Mouse (Mus musculus) forebrain, postnatal 0 days (tissue): Measurements from ENCODE around the gene Iqcb1. TPM values are rescaled to one million over a fixed set of nuclear protein-coding genes. Genes with fewer than 3 reads are reported as not detected.
A peak's percentile ranks its signal among the peaks of the same experiment; 100 is the strongest.

Source experiments
- ATAC-seq: fragments of 200-750 bp; cut with Nextera tagmentation; 2 replicates; pipeline ENCODE4 v1.8.0; 2017; ENCODE audit warnings: mild to moderate bottlenecking, moderate library complexity
- DNase-seq: peaks from one replicate; pipeline ENCODE4 v3.0.0-alpha.2; 2015
- H3K27ac ChIP-seq: fragments of 300-500 bp; sonication (generic); 2 replicates; pipeline ENCODE4 v1.5.1; 2014; ENCODE audit warnings: low read depth, mild to moderate bottlenecking, antibody characterized with exemption, low read length, moderate library complexity, mixed read lengths
- H3K27me3 ChIP-seq: fragments of 300-500 bp; sonication (generic); 2 replicates; pipeline ENCODE4 v1.6.1; 2014; ENCODE audit warnings: mild to moderate bottlenecking, low read length, mixed read lengths; ENCODE audit not compliant: insufficient read depth
- H3K36me3 ChIP-seq: fragments of 300-500 bp; sonication (generic); 2 replicates; pipeline ENCODE4 v1.6.1; 2014; ENCODE audit warnings: mild to moderate bottlenecking, moderate library complexity; ENCODE audit not compliant: insufficient read depth
- H3K4me1 ChIP-seq: fragments of 300-500 bp; sonication (generic); 2 replicates; pipeline ENCODE4 v1.6.1; 2014; ENCODE audit warnings: antibody characterized with exemption; ENCODE audit not compliant: insufficient read depth
- H3K4me2 ChIP-seq: fragments of 300-500 bp; sonication (generic); 2 replicates; pipeline ENCODE4 v1.6.1; 2014; ENCODE audit warnings: low read depth, mild to moderate bottlenecking, moderate library complexity
- H3K4me3 ChIP-seq: fragments of 300-500 bp; sonication (generic); 2 replicates; pipeline ENCODE4 v1.5.1; 2014; ENCODE audit warnings: low read depth, low read length, mixed read lengths
- H3K9ac ChIP-seq: fragments of 300-500 bp; sonication (generic); 2 replicates; pipeline ENCODE4 v1.6.1; 2014; ENCODE audit warnings: mild to moderate bottlenecking
- H3K9me3 ChIP-seq: fragments of 300-500 bp; sonication (generic); 2 replicates; pipeline ENCODE4 v1.6.1; 2016; ENCODE audit warnings: low read length
- CTCF ChIP-seq: sonication (generic); IDR thresholded peaks from 2 replicates; pipeline ENCODE4 v1.5.1; 2016; ENCODE audit warnings: antibody characterized with exemption, control low read depth, low read depth
- WGBS: fragments of 180-500 bp; shearing (Covaris S2); extraction: QIAGEN DNeasy Blood & Tissue Kit; methylation state at CpG from one replicate; pipeline ENCODE4 v1.1.7; 2014; 5-methylcytosine and 5-hydroxymethylcytosine counted together
- polyA plus RNA-seq: library from polyadenylated mRNA; unstranded; fragments of >200 nt; fragmentation: Nextera tagmentation; extraction: Ambion mirVana; gene quantifications from 2 replicates; pipeline ENCODE4 v1.2.1, GENCODE M21; 2015
- total RNA-seq: library from RNA; depleted of rRNA; stranded (reverse); fragments of >200 nt; gene quantifications from 2 replicates; pipeline ENCODE4 v1.2.3, GENCODE M21; 2014

Iqcb1 gene
- total and polyA plus RNA-seq, 2 experiments from 2014 or later: 26.0 to 66.0 TPM

DNA sequence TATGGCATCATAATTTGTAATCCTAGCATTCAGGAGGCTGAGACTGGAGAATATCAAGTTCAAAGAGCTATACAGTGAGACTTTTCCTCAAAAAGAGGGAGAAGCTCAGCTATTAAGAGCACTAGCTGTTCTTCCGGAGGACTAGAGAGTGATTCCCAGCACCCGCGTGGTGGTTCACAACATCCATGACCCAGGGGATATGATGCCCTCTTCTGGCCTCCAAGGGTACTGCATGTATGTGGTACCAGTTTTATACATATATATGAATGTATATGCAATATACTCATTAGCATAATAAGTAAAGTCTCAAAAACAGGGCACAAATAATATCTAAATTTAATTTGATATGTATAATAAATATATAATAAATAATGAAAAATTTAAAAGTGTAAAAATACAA is 25.8 kb upstream of the Iqcb1 start:
- Histone ChIP-seq H3K9ac (no peak overlapping the region), H3K27ac (no peak overlapping the region), H3K27me3 (no peaks in the 10 kb centered on the region), H3K4me3 (no peak overlapping the region), H3K9me3 (no peaks in the 10 kb centered on the region), H3K36me3 (no peaks in the 10 kb centered on the region), H3K4me2 (no peak overlapping the region), H3K4me1 (no peaks in the 10 kb centered on the region)
- no peak for DNase-seq
- TF ChIP-seq CTCF: peak; percentile 29
- no peak for ATAC-seq
- WGBS: 90% methylated on average over 3 of the region's 3 CpGs

GRCm38 (mm10) chr16:36808616-36809015 is 19.6 kb upstream of the Iqcb1 start:
- DNase-seq (no peak), ATAC-seq (no peak)
- H3K4me1 ChIP-seq: no peaks in the 10 kb centered on the region
- WGBS: 88% methylated on average over 3 of the region's 3 CpGs
- H3K27me3 ChIP-seq: no peaks in the 10 kb centered on the region
- no peaks in the 10 kb centered on the region for H3K36me3 ChIP-seq
- H3K4me3 ChIP-seq: no peak overlapping the region
- H3K4me2 ChIP-seq: no peak overlapping the region
- TF ChIP-seq CTCF: no peak
- no peak overlapping the region for H3K27ac ChIP-seq
- no peak overlapping the region for H3K9ac ChIP-seq
- H3K9me3 ChIP-seq: no peaks in the 10 kb centered on the region

DNA sequence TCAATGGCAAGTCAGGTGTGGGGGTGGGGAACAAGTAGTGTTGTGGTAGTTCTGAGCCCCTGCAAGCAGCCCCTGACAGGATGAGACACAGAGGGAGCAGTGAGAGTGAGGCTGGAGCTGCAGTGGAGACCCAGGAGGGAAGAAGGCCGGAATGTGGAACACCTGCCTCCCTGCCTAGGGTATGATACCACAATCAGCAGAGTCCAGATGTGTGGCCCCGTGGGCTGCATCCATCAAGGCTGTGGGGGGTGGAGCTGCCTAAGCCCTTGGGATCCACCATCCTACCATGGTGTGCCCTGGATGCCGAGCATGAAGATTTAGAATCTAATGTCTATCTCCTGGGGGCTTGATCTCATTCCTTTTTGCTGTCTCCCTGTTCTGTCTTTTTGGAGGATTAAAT is 14.5 kb upstream of the Iqcb1 start:
- no peak for ATAC-seq
- no peak for TF ChIP-seq CTCF
- Histone ChIP-seq H3K4me1 (no peaks in the 10 kb centered on the region), H3K27me3 (no peaks in the 10 kb centered on the region), H3K4me2 (no peak overlapping the region), H3K4me3 (no peak overlapping the region), H3K36me3 (no peaks in the 10 kb centered on the region), H3K9ac (no peak overlapping the region), H3K27ac (no peak overlapping the region), H3K9me3 (no peaks in the 10 kb centered on the region)
- no peak for DNase-seq
- WGBS: 79% methylated on average over 3 of the region's 3 CpGs

GRCm38 (mm10) chr16:36816916-36817315 is 11.3 kb upstream of the Iqcb1 start:
- TF ChIP-seq CTCF: no peak
- Histone ChIP-seq H3K27ac (no peak overlapping the region), H3K9ac (no peak overlapping the region), H3K9me3 (no peaks in the 10 kb centered on the region), H3K4me1 (no peaks in the 10 kb centered on the region), H3K36me3 (no peaks in the 10 kb centered on the region), H3K4me3 (no peak overlapping the region), H3K4me2 (no peak overlapping the region), H3K27me3 (no peaks in the 10 kb centered on the region)
- ATAC-seq (peak; percentile 23), DNase-seq (no peak)

GRCm38 (mm10) chr16:36817321-36817926 is 10.8 kb upstream of the Iqcb1 start:
- no peaks in the 10 kb centered on the region for H3K36me3 ChIP-seq
- no peak overlapping the region for H3K4me2 ChIP-seq
- 15% methylated on average over 7 of the region's 7 CpGs for WGBS
- H3K9ac ChIP-seq: no peak overlapping the region
- H3K4me1 ChIP-seq: no peaks in the 10 kb centered on the region
- no peak overlapping the region for H3K27ac ChIP-seq
- no peaks in the 10 kb centered on the region for H3K27me3 ChIP-seq
- TF ChIP-seq CTCF: peak; percentile 86
- H3K4me3 ChIP-seq: no peak overlapping the region
- DNase-seq (peak; percentile 89), ATAC-seq (peak; percentile 99)
- H3K9me3 ChIP-seq: no peaks in the 10 kb centered on the region

DNA sequence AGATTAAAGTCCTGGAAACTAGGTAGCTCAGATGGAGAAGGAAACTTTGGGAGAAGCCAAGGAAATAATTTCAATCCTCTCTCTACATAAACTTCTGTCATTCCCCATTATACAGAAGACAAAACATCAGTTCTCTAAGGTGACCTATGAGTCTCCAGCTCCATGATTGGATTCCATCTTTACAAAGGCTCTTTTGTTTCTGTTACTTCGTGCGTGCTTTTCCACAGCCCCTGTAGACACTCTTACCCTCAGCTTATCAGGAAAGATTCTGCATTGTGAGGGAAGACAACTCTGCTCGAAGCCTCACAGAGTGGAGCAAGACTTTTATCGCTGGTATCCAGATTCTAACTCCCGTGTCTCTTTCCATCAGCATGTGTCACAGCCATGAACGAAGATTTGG is 8.2 kb upstream of the Iqcb1 start:
- TF ChIP-seq CTCF: no peak
- Histone ChIP-seq H3K27ac (no peak overlapping the region), H3K36me3 (no peaks in the 10 kb centered on the region), H3K9me3 (no peaks in the 10 kb centered on the region), H3K4me3 (no peak overlapping the region), H3K4me1 (no peaks in the 10 kb centered on the region), H3K9ac (no peak overlapping the region), H3K27me3 (no peaks in the 10 kb centered on the region), H3K4me2 (no peak overlapping the region)
- DNase-seq (no peak), ATAC-seq (no peak)
- WGBS: 50% methylated on average over 6 of the region's 6 CpGs

- WGBS: 85% methylated on average over 3 of the region's 3 CpGs
- Histone ChIP-seq H3K4me3 (no peak overlapping the region), H3K4me2 (no peak overlapping the region), H3K36me3 (no peaks in the 10 kb centered on the region), H3K27ac (no peak overlapping the region), H3K9me3 (no peaks in the 10 kb centered on the region), H3K4me1 (no peaks in the 10 kb centered on the region), H3K9ac (no peak overlapping the region), H3K27me3 (no peaks in the 10 kb centered on the region)
- DNase-seq (no peak), ATAC-seq (no peak)
- no peak for TF ChIP-seq CTCF
These were observed 7.4 kb upstream of the Iqcb1 start for GRCm38 (mm10) chr16:36820747-36821146.
